Mouse (Mus musculus): ENCODE data around the gene Ino80e. TPM values are rescaled to one million over a fixed set of nuclear protein-coding genes. Genes with fewer than 3 reads are reported as not detected.

The Ino80e gene
- polyA plus RNA-seq, 1 experiment: 66.0 TPM

DNA sequence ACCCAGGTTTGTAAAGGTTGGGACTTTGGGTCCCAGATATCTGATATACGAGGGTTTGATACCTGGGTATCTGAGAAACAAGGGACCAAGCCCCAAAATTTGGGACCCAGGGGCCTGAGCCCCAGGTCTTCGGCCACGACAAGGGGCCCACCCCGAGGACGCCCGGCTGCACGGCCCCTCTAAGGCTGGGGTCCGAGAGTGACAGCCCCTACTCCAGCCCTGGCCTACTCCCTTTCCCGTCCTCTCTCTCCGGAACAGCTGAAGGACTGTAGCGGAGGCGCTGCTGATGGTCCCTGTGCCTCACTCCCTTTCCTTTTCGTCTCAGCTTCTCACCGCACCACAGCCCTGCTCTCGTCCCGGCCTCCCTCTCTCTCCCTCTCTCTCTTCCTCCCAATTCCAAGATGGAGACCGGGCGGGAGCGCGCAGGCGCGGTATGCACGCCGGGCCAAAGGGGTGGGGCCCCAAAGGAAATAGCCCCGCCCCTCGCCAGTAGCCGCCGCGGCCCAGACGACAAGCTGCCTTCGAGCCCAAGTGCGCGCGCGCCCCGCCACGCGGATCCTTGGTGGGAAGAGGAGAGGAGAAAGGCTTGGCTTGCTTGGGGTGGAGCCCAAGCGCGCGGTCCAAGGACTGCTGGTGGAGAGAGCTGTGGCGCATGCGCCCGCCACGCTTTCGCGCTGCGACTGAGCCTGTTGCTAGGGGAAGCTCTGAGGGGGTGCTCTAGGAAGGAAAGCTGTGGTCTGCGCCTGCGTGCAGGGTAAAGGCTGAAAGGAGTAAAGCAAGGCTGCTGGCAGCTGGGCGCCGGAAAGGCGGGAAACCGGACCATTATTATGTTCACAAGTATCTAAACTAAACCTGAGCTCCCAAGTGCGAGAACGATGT, 22.3 kb upstream of the Ino80e start, which contains the start of gene Taok2:
Gene Taok2 (minus strand): TSS at position 418 of the 879 bp plus-strand sequence.
- DNase-seq: peak; percentile 96
- WGBS: 1% methylated on average over 56 of the region's 56 CpGs
- Histone ChIP-seq H3K4me1 (ENCODE audit: control insufficient read depth, insufficient read depth, low read length) (peaks cover 23% of the 10 kb centered on the region), H3K4me3 (replicated peaks; ENCODE audit: extremely low read depth, low read depth, low read length) (peak within 1 kb of the TSS; percentile 85)
- no peak for TF ChIP-seq CTCF (IDR thresholded peaks at IDR 0.05; ENCODE audit: insufficient read depth, low read length)
- TF ChIP-seq POLR2A (IDR thresholded peaks at IDR 0.05; ENCODE audit: borderline replicate concordance, extremely low read depth, low read depth, low read length): peak; percentile 99

DNA sequence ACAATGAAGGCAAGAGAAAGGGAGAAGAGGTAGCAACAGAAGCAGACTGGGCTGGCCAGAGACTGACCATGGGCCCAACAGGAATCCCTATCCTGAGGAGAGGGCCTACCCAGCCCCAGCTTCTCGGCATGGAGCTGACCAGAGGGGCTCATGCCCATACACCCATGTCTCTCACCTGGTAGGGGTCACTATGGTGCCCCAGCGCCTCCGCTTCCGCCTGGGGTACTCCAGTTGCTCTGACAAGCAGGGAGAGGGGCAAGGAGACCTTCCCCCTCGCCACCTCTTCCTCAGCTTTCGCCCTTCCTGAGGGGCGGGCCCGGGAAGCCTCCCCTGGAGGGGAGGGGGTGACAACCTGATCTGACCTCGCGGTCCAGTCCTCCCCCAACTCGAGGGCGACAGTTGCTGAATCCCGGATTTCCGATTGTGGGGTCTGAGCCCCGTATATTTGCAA, 21.6 kb upstream of the Ino80e start:
- Histone ChIP-seq H3K4me1 (ENCODE audit: control insufficient read depth, insufficient read depth, low read length) (peaks cover 18% of the 10 kb centered on the region), H3K4me3 (replicated peaks; ENCODE audit: extremely low read depth, low read depth, low read length) (peak overlapping the region; percentile 85)
- TF ChIP-seq POLR2A (IDR thresholded peaks at IDR 0.05; ENCODE audit: borderline replicate concordance, extremely low read depth, low read depth, low read length) (peak; percentile 6; the same call in 1 of the 2 replicates), CTCF (IDR thresholded peaks at IDR 0.05; ENCODE audit: insufficient read depth, low read length) (no peak)
- no peak for DNase-seq
- 0% methylated on average over 15 of the region's 15 CpGs for WGBS

DNA sequence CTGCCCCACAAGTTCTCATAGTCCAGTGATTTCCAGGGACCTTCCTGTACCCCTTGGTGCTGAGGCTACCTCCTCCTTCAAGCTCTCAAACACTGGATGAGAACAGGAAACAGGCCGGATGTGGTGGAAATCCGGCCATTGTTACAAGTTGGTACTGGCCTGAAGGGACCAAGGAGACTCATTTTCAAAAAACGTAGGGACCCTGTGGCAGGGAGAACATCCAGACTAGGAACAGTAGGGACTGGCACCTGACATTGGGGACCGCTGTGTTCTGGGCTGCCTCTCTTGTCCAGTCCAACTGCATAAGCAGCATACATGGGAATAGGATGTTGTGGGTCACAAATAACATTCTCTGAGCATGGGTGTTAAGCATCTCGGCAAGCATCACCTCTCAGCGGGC, 18.9 kb upstream of the Ino80e start:
- Histone ChIP-seq H3K4me1 (ENCODE audit: control insufficient read depth, insufficient read depth, low read length) (peaks cover 20% of the 10 kb centered on the region), H3K4me3 (replicated peaks; ENCODE audit: extremely low read depth, low read depth, low read length) (peak overlapping the region; percentile 36)
- WGBS: 45% methylated on average over 6 of the region's 6 CpGs

DNA sequence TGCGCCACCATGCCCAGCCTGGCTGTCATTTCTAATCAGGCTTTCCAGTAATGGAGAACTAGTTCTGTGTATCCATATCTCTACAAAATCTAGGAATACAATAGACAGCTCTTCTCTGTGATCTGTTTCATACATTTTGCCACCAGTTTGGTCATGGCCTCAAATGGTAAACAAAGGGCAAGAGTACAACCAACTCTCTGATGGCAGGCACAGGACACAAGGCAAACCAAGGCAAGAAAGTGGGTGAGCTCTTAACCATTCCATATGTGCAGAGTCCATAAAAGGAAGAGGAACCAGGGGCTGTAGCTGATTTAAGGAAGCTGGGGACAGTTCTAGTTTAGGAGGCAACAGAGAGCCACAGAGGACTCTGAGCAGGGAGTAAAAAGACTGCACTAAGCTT, 15.1 kb upstream of the Ino80e start:
- Histone ChIP-seq H3K4me3 (replicated peaks; ENCODE audit: extremely low read depth, low read depth, low read length) (no peak overlapping the region), H3K4me1 (ENCODE audit: control insufficient read depth, insufficient read depth, low read length) (peaks cover 17% of the 10 kb centered on the region)
- TF ChIP-seq CTCF (IDR thresholded peaks at IDR 0.05; ENCODE audit: insufficient read depth, low read length): no peak
- no peak for TF ChIP-seq POLR2A (IDR thresholded peaks at IDR 0.05; ENCODE audit: borderline replicate concordance, extremely low read depth, low read depth, low read length)
- 100% methylated on average over 1 of the region's 1 CpGs for WGBS
- DNase-seq: no peak

More for the DNA sequence above, 18.9 kb upstream of the Ino80e start:
- DNase-seq: no peak
- no peak for TF ChIP-seq CTCF (IDR thresholded peaks at IDR 0.05; ENCODE audit: insufficient read depth, low read length)
- peak; percentile 62; the same call in 1 of the 2 replicates for TF ChIP-seq POLR2A (IDR thresholded peaks at IDR 0.05; ENCODE audit: borderline replicate concordance, extremely low read depth, low read depth, low read length)

DNA sequence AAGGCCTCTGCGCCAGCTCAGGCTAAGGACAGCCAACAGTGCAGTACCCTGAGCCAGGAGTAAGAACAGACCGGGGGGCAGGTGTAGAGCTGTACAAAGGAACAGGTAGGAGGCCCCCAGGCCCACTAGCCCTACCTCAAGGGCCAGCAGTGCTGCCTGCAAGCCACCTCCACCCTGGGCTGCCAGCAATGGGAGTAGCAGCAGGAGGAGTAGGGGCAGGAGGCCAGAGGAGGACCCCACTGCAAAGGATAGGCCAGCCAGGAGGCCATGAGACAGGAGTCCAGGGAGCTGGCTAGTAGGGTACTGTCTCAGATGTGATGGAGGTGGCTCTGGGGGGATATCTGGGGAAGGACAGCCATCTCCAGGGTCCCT, 8.3 kb upstream of the Ino80e start:
- peaks cover 4% of the 10 kb centered on the region; the same call in 1 of the 2 replicates for H3K4me1 ChIP-seq (ENCODE audit: control insufficient read depth, insufficient read depth, low read length)
- H3K4me3 ChIP-seq (replicated peaks; ENCODE audit: extremely low read depth, low read depth, low read length): no peak overlapping the region
- TF ChIP-seq CTCF (IDR thresholded peaks at IDR 0.05; ENCODE audit: insufficient read depth, low read length) (no peak), POLR2A (IDR thresholded peaks at IDR 0.05; ENCODE audit: borderline replicate concordance, extremely low read depth, low read depth, low read length) (no peak)
- 87% methylated on average over 2 of the region's 2 CpGs for WGBS
- DNase-seq: no peak

DNA sequence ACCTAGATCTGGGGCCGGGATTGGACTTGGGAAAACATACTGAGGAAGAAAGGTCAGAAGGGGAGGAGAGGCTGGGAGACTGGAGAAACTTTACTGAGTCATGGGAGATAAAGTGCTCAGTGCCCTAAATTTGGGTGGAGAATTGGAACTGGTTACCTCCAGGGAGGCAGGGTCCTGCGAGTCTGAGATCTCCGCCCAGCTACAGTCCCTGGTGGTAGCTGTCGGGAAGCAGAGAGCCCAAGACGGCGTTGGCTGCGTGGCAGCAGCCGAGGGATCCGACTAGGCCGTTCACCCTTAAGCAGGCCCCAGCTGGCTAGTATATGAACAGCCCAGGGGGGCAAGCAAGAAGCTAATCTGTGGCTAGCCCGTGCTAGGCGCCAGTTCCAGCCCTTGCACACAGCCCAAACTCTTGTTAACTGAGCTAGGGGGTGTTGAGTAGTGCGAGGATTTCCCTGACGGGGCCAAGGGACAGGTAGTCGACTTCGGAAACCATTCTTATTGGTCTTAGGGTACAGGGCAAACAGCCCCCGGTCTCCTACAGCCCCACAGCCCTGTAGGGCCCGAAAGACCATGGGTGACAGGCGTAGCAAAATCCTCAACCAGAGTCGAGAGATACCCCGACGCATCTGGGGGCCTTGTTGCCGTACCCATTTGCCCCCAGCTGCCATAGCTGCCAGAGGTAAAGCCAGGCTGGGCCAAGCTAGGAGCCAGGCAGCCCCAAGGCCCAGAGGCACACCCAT, 7.8 kb upstream of the Ino80e start:
- WGBS: 88% methylated on average over 23 of the region's 23 CpGs
- TF ChIP-seq POLR2A (IDR thresholded peaks at IDR 0.05; ENCODE audit: borderline replicate concordance, extremely low read depth, low read depth, low read length) (no peak), CTCF (IDR thresholded peaks at IDR 0.05; ENCODE audit: insufficient read depth, low read length) (no peak)
- peaks cover 4% of the 10 kb centered on the region; the same call in 1 of the 2 replicates for H3K4me1 ChIP-seq (ENCODE audit: control insufficient read depth, insufficient read depth, low read length)
- no peak for DNase-seq
- no peak overlapping the region for H3K4me3 ChIP-seq (replicated peaks; ENCODE audit: extremely low read depth, low read depth, low read length)

DNA sequence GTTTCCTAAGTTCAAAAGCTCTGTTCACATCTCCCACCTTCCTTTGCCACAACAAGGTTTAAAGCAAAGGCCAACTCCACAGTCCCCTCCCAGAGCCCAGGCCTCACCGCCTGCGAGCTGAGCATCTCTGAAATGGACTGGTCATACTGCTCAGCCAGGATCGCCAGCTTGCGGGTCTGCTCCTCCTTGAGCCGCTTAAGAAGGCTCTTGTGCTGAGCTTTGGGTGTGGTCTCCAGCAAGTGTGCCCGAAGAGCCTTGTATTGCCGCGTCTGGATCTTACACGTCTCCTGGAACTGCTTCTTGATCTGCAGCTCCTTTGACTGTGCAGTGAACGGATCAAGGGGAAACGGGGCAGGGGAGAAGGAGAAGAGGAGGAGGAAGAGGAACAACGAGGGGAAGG, 5.8 kb upstream of the Ino80e start:
- Histone ChIP-seq H3K4me1 (ENCODE audit: control insufficient read depth, insufficient read depth, low read length) (no peaks in the 10 kb centered on the region), H3K4me3 (replicated peaks; ENCODE audit: extremely low read depth, low read depth, low read length) (no peak overlapping the region)
- TF ChIP-seq POLR2A (IDR thresholded peaks at IDR 0.05; ENCODE audit: borderline replicate concordance, extremely low read depth, low read depth, low read length): no peak
- TF ChIP-seq CTCF (IDR thresholded peaks at IDR 0.05; ENCODE audit: insufficient read depth, low read length): no peak
- 58% methylated on average over 12 of the region's 12 CpGs for WGBS
- no peak for DNase-seq

DNA sequence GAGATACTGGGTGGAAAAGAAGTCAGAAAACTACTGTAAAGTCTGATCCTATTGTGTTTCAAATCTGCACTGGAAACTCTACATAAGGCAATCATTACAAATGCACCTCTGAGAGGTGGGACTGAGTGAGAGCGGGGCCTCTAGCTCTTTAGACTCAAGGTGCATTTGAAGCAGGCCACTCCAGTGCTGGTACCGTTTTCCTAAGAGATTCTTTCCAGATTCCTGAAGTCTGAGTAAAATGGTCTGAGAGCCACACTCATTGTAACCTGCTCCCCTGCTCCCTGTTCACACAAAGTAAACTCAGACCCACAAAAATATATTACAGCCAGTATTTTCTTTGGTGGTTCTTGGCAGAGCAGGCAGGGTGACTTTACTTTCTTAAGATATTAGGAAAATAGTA, 5.4 kb upstream of the Ino80e start:
- TF ChIP-seq POLR2A (IDR thresholded peaks at IDR 0.05; ENCODE audit: borderline replicate concordance, extremely low read depth, low read depth, low read length) (no peak), CTCF (IDR thresholded peaks at IDR 0.05; ENCODE audit: insufficient read depth, low read length) (no peak)
- Histone ChIP-seq H3K4me1 (ENCODE audit: control insufficient read depth, insufficient read depth, low read length) (peaks cover 3% of the 10 kb centered on the region), H3K4me3 (replicated peaks; ENCODE audit: extremely low read depth, low read depth, low read length) (no peak overlapping the region)
- no peak for DNase-seq
- 75% methylated on average over 2 of the region's 2 CpGs for WGBS

DNA sequence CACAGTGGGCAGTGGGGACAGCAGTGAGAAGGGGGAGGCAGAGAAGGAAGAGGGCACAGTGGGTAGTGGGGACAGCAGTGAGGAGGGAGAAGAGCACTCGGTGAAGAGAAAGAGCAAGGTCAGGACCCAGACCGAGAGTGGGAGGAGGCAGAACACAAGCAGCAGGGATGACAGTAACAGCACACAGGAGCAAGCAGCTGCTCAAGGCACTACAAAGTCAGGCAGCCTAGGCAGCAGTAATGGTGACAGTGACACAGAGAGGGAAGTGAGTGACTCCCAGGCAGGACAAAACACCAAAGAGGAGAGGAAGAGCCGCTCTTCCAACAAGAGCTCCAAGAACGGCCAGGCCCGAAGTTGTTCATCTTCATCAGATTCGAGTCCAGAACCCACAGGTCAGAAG, 1.6 kb upstream of the Ino80e start:
- DNase-seq: no peak
- WGBS: 58% methylated on average over 6 of the region's 6 CpGs
- TF ChIP-seq POLR2A (IDR thresholded peaks at IDR 0.05; ENCODE audit: borderline replicate concordance, extremely low read depth, low read depth, low read length) (no peak), CTCF (IDR thresholded peaks at IDR 0.05; ENCODE audit: insufficient read depth, low read length) (no peak)
- Histone ChIP-seq H3K4me3 (replicated peaks; ENCODE audit: extremely low read depth, low read depth, low read length) (no peak overlapping the region), H3K4me1 (ENCODE audit: control insufficient read depth, insufficient read depth, low read length) (peaks cover 11% of the 10 kb centered on the region)

Data from lung, adult 2 months (tissue).